Mouse (Mus musculus) C2C12 (cell line): ENCODE measurements around the gene Gpc4. TPM values are rescaled to one million over a fixed set of nuclear protein-coding genes. Genes with fewer than 3 reads are reported as not detected.

Source experiments
- H3K27me3 ChIP-seq: one replicate; pipeline ENCODE4 v1.6.1; 2011; ENCODE audit not compliant: control insufficient read depth, insufficient read depth, insufficient read length
- H3K36me3 ChIP-seq: one replicate; pipeline ENCODE4 v1.6.1; 2011; ENCODE audit not compliant: control insufficient read depth, insufficient read depth
- H3K4me3 ChIP-seq: one replicate; pipeline ENCODE4 v1.5.1; 2011; ENCODE audit warnings: mild to moderate bottlenecking, control low read depth; ENCODE audit not compliant: poor library complexity, insufficient read depth, severe bottlenecking
- H3K79me2 ChIP-seq: one replicate; pipeline ENCODE4 v1.6.1; 2011; ENCODE audit not compliant: control insufficient read depth, insufficient read depth
- H3K79me3 ChIP-seq: one replicate; pipeline ENCODE4 v1.6.1; 2011; ENCODE audit warnings: low read depth, control low read depth
- H3ac ChIP-seq: one replicate; pipeline ENCODE3; 2011; ENCODE audit warnings: low read depth; ENCODE audit not compliant: control insufficient read depth, insufficient read length
- CEBPB ChIP-seq: IDR thresholded peaks from one replicate; pipeline ENCODE4 v1.6.1; 2011; ENCODE audit warnings: low read depth, mild to moderate bottlenecking, control low read depth, moderate library complexity
- CTCF ChIP-seq: IDR thresholded peaks from one replicate; pipeline ENCODE4 v1.5.1; 2011; ENCODE audit not compliant: control insufficient read depth, insufficient read depth, insufficient read length
- FOSL1 ChIP-seq: IDR thresholded peaks from one replicate; pipeline ENCODE4 v1.8.0; 2011; ENCODE audit warnings: mild to moderate bottlenecking, low read length; ENCODE audit not compliant: poor library complexity, insufficient read depth, severe bottlenecking
- MAX ChIP-seq: IDR thresholded peaks from one replicate; pipeline ENCODE4 v1.6.1; 2011; ENCODE audit warnings: mild to moderate bottlenecking, control low read depth
- MYOD1 ChIP-seq: IDR thresholded peaks from one replicate; pipeline ENCODE4 v1.6.1; 2011; ENCODE audit warnings: low read depth; ENCODE audit not compliant: control insufficient read depth, insufficient read length
- MYOG ChIP-seq: IDR thresholded peaks from one replicate; pipeline ENCODE4 v1.6.1; 2011; ENCODE audit not compliant: control insufficient read depth, insufficient read length; ENCODE audit errors: extremely low read depth
- USF1 ChIP-seq: IDR thresholded peaks from one replicate; pipeline ENCODE4 v1.6.1; 2011; ENCODE audit warnings: low read depth, mild to moderate bottlenecking, control low read depth, moderate library complexity
- polyA plus RNA-seq: library from polyadenylated mRNA; unstranded; fragments of >200 nt; fragmentation: generic; extraction: Trizol; gene quantifications from one replicate; pipeline ENCODE4 v1.2.1, GENCODE M21; 2012; ENCODE audit warnings: missing spikeins

Gene Gpc4
- polyA plus RNA-seq, 1 experiment: 0.26 TPM

DNA sequence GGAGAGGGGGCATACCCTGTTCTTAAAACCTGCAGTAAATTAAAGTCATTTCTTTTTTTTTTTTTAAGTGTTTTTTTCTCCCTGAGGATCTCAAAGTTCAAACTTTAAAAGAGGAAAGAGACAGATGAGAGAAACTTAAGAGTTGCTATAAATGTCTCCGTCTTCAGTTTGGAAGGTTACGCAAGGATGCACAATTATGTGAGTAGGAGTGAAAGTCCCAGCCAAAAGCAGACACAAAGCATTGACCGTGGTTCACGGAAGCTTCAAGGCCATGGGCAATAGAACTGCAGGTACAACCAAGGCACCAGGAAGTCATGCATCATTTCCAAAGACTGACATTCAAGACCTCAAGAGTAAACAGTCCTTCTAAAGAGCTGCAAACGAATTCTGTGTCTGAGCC is 28.5 kb downstream of the Gpc4 start:
- H3K36me3 ChIP-seq: no peaks in the 10 kb centered on the region
- H3K27me3 ChIP-seq: no peaks in the 10 kb centered on the region
- H3K79me3 ChIP-seq: no peaks in the 10 kb centered on the region
- no peak overlapping the region for H3ac ChIP-seq
- H3K4me3 ChIP-seq: no peak overlapping the region
- TF ChIP-seq MYOD1 (no peak), MAX (no peak), MYOG (no peak), CEBPB (no peak), USF1 (no peak), CTCF (no peak), FOSL1 (no peak)
- no peaks in the 10 kb centered on the region for H3K79me2 ChIP-seq

DNA sequence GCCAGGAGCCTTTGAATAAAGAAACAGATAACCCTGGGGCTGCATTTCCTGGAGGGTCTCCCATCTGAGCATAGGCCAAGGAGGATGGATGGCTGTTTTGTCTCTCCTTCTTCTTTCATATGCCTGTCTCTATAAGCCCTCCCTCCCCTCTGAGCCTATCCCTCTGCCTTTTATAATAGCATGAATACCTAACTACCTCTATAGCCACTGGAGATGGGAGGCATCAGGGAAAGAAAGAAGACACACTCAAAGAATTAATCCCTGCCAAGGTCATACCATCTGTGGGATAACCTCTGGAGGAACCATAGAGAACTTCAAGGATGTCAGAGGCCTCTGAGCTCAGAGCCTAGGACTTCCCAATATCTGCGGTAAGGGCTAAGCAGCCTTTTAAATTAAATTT is 35.4 kb downstream of the Gpc4 start:
- Histone ChIP-seq H3K79me2 (no peaks in the 10 kb centered on the region), H3ac (no peak overlapping the region), H3K27me3 (no peaks in the 10 kb centered on the region), H3K79me3 (no peaks in the 10 kb centered on the region), H3K36me3 (no peaks in the 10 kb centered on the region), H3K4me3 (no peak overlapping the region)
- TF ChIP-seq FOSL1 (no peak), CTCF (no peak), MYOG (no peak), MYOD1 (no peak), CEBPB (no peak), MAX (no peak), USF1 (no peak)

DNA sequence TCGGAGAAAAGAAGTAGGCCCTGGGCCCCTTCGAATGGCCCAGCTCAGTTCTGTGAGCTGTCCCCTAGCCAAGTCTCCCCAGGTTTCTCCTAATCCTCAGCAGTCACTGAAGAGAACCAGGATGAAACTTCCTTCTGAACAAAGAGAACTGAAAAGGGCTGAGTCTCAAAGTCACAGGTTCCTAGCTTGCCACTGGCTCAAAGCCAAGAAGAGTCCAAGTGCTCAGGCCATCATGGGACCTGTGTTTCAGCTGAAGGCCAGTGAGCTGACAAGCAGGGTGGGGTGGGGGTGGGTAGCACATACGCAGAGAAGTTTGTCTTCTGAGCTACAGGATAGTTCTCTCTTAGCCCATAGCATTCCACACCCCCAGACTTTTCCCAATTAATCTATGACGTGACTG is 36.3 kb downstream of the Gpc4 start:
- H3K4me3 ChIP-seq: no peak overlapping the region
- no peaks in the 10 kb centered on the region for H3K79me3 ChIP-seq
- H3ac ChIP-seq: no peak overlapping the region
- no peaks in the 10 kb centered on the region for H3K27me3 ChIP-seq
- TF ChIP-seq USF1 (no peak), MAX (no peak), MYOG (no peak), MYOD1 (no peak), CEBPB (no peak), CTCF (no peak), FOSL1 (no peak)
- no peaks in the 10 kb centered on the region for H3K36me3 ChIP-seq
- H3K79me2 ChIP-seq: no peaks in the 10 kb centered on the region

DNA sequence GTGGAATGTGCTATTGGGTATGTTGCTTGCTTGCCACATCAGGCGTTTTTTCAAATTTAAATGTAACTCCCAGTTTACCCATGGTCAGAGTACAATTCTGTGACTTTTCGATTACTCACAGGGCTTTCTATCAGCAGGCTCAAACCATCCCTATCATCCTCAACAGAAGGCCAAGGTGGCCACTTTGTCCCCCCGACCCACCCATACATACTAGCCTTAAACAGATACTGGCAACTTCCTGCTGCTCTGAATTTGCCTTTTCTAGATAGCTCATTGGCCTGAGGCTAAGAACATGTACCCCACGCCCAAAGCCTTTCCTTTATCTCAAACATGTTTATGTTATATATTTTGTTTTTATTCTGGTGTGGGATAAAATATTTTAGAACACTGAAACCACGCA is 51.4 kb downstream of the Gpc4 start:
- no peak for TF ChIP-seq MYOG
- no peaks in the 10 kb centered on the region for H3K79me3 ChIP-seq
- no peak overlapping the region for H3K4me3 ChIP-seq
- H3K79me2 ChIP-seq: no peaks in the 10 kb centered on the region
- no peak overlapping the region for H3ac ChIP-seq
- H3K36me3 ChIP-seq: no peaks in the 10 kb centered on the region
- no peaks in the 10 kb centered on the region for H3K27me3 ChIP-seq

DNA sequence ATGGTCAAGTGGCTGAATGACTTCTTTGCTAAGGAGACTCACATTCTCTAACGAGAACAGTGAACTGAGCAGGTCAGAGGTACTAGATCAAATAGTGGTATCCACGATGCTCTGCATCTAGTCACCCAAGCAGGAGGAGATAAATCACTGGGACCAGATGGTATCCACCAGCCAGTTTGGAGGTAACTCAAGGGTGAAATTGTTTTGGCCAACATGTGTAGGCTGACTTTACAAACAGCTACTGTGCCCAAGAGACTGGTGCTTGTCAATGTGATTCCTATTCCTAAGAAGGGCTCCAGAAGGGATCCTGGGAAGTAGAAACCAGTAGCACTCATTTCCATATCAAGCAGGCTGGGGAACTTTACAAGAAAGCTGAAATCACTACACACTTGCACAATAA is 55.4 kb downstream of the Gpc4 start:
- no peak overlapping the region for H3ac ChIP-seq
- no peaks in the 10 kb centered on the region for H3K79me2 ChIP-seq
- H3K36me3 ChIP-seq: no peaks in the 10 kb centered on the region
- no peaks in the 10 kb centered on the region for H3K27me3 ChIP-seq
- TF ChIP-seq FOSL1: no peak
- TF ChIP-seq CEBPB: no peak
- no peak for TF ChIP-seq MYOG
- TF ChIP-seq MYOD1: no peak
- TF ChIP-seq MAX: no peak
- TF ChIP-seq USF1: no peak
- TF ChIP-seq CTCF: no peak
- no peaks in the 10 kb centered on the region for H3K79me3 ChIP-seq
- no peak overlapping the region for H3K4me3 ChIP-seq

DNA sequence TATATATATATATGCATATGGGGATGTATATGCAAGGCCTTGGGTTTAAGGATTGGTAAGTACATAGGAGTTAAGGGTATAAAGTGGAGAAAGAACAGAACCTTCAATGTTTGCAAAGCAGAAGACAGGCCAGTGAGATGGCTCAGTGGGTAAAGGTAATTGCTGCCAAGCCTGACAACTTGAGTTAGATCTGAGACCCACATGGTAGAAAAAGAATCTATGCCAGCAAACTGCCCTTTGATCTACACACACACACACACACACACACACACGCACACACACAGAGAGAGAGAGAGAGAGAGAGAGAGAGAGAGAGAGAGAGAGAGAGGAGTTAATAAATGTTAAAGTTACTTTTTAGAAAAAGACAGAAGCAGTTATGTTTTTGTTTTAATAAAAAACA is 56.1 kb downstream of the Gpc4 start:
- Histone ChIP-seq H3K79me2 (no peaks in the 10 kb centered on the region), H3ac (no peak overlapping the region), H3K27me3 (no peaks in the 10 kb centered on the region), H3K79me3 (no peaks in the 10 kb centered on the region), H3K36me3 (no peaks in the 10 kb centered on the region), H3K4me3 (no peak overlapping the region)
- TF ChIP-seq CEBPB (no peak), CTCF (no peak), MYOD1 (no peak), MYOG (no peak), FOSL1 (no peak), USF1 (no peak)
